Mouse (Mus musculus) embryonic facial prominence, embryonic 10.5 days (tissue): ENCODE data around the gene Opa1. TPM values are rescaled to one million over a fixed set of nuclear protein-coding genes. Genes with fewer than 3 reads are reported as not detected.

Experiments used
- DNase-seq: peaks from one replicate; pipeline ENCODE4 v3.0.0-alpha.2; 2017; ENCODE audit warnings: low spot score
- H3K27ac ChIP-seq: fragments of 300-500 bp; sonication (generic); replicated peaks from 2 replicates; pipeline ENCODE4 v1.5.1; 2016; ENCODE audit warnings: mild to moderate bottlenecking
- H3K27me3 ChIP-seq: fragments of 300-500 bp; sonication (generic); replicated peaks from 2 replicates; pipeline ENCODE4 v1.6.1; 2016; ENCODE audit warnings: low read depth, mild to moderate bottlenecking; ENCODE audit not compliant: poor library complexity, severe bottlenecking
- H3K36me3 ChIP-seq: fragments of 300-500 bp; sonication (generic); replicated peaks from 2 replicates; pipeline ENCODE4 v1.6.1; 2016; ENCODE audit warnings: mild to moderate bottlenecking, moderate library complexity
- H3K4me1 ChIP-seq: fragments of 300-500 bp; sonication (generic); 2 replicates; pipeline ENCODE4 v1.6.1; 2016
- H3K4me3 ChIP-seq: fragments of 300-500 bp; sonication (generic); 2 replicates; pipeline ENCODE4 v1.5.1; 2016; ENCODE audit warnings: mild to moderate bottlenecking, moderate library complexity
- H3K9me3 ChIP-seq: fragments of 300-500 bp; sonication (generic); 2 replicates; pipeline ENCODE4 v1.6.1; 2016; ENCODE audit warnings: mild to moderate bottlenecking
- WGBS: fragments of 180-500 bp; shearing (Covaris S2); methylation state at CpG from one replicate; pipeline ENCODE4 v1.1.7; 2016; 5-methylcytosine and 5-hydroxymethylcytosine counted together
- polyA plus RNA-seq: library from polyadenylated mRNA; unstranded; fragments of >200 nt; fragmentation: Nextera tagmentation; extraction: Ambion mirVana; gene quantifications from 2 replicates; pipeline ENCODE4 v1.2.1, GENCODE M21; 2016

The Opa1 gene
- polyA plus RNA-seq, 1 experiment from 2014 or later, result 44.0 TPM

- H3K27ac ChIP-seq, result peak overlapping the region; percentile 85
- WGBS, result 5% methylated on average over 12 of the region's 12 CpGs
- peaks cover 53% of the 10 kb centered on the region for H3K4me1 ChIP-seq
- H3K36me3 ChIP-seq, result no peaks in the 10 kb centered on the region
- peak overlapping the region; percentile 36 for H3K4me3 ChIP-seq
- no peaks in the 10 kb centered on the region for H3K9me3 ChIP-seq
- DNase-seq, result peak; percentile 82
- H3K27me3 ChIP-seq, result peaks cover 54% of the 10 kb centered on the region
Measured at GRCm38 (mm10) chr16:29683563-29683962, 104.4 kb downstream of the Opa1 start.

GRCm38 (mm10) chr16:29684111-29684510 lies 105.0 kb downstream of the Opa1 start:
- Histone ChIP-seq H3K4me1 (peaks cover 55% of the 10 kb centered on the region), H3K27ac (peak overlapping the region; percentile 85), H3K36me3 (no peaks in the 10 kb centered on the region), H3K9me3 (no peaks in the 10 kb centered on the region), H3K4me3 (no peak overlapping the region), H3K27me3 (peaks cover 55% of the 10 kb centered on the region)
- DNase-seq, result no peak
- 53% methylated on average over 2 of the region's 2 CpGs for WGBS

GRCm38 (mm10) chr16:29684641-29685040 lies 105.5 kb downstream of the Opa1 start:
- Histone ChIP-seq H3K36me3 (no peaks in the 10 kb centered on the region), H3K27me3 (peaks cover 53% of the 10 kb centered on the region), H3K27ac (peak overlapping the region; percentile 85), H3K4me1 (peaks cover 57% of the 10 kb centered on the region), H3K4me3 (no peak overlapping the region), H3K9me3 (no peaks in the 10 kb centered on the region)
- DNase-seq, result no peak
- WGBS, result 80% methylated on average over 2 of the region's 2 CpGs

- peaks cover 39% of the 10 kb centered on the region for H3K27me3 ChIP-seq
- 72% methylated on average over 6 of the region's 6 CpGs for WGBS
- H3K27ac ChIP-seq, result no peak overlapping the region
- no peak for DNase-seq
- peaks cover 46% of the 10 kb centered on the region for H3K4me1 ChIP-seq
- H3K4me3 ChIP-seq, result no peak overlapping the region
- no peaks in the 10 kb centered on the region for H3K9me3 ChIP-seq
- no peaks in the 10 kb centered on the region for H3K36me3 ChIP-seq
Measured at GRCm38 (mm10) chr16:29686141-29686540, 107.0 kb downstream of the Opa1 start.

GRCm38 (mm10) chr16:29687987-29688885 lies 109.1 kb downstream of the Opa1 start:
- no peaks in the 10 kb centered on the region for H3K9me3 ChIP-seq
- H3K4me3 ChIP-seq, result no peak overlapping the region
- WGBS, result 66% methylated on average over 17 of the region's 17 CpGs
- no peak for DNase-seq
- H3K36me3 ChIP-seq, result no peaks in the 10 kb centered on the region
- H3K27ac ChIP-seq, result no peak overlapping the region; the same call in 1 of the 2 replicates
- H3K4me1 ChIP-seq, result peaks cover 37% of the 10 kb centered on the region
- peaks cover 26% of the 10 kb centered on the region for H3K27me3 ChIP-seq

- no peak overlapping the region for H3K27ac ChIP-seq
- H3K4me1 ChIP-seq, result peaks cover 37% of the 10 kb centered on the region
- no peak overlapping the region for H3K4me3 ChIP-seq
- no peaks in the 10 kb centered on the region for H3K9me3 ChIP-seq
- H3K27me3 ChIP-seq, result peaks cover 34% of the 10 kb centered on the region
- no peak for DNase-seq
- WGBS, result 60% methylated on average over 11 of the region's 11 CpGs
- no peaks in the 10 kb centered on the region for H3K36me3 ChIP-seq
Measured at GRCm38 (mm10) chr16:29689187-29689819, 110.2 kb downstream of the Opa1 start.

GRCm38 (mm10) chr16:29693025-29693682 lies 114.0 kb downstream of the Opa1 start:
- no peaks in the 10 kb centered on the region for H3K36me3 ChIP-seq
- DNase-seq, result no peak
- 35% methylated on average over 5 of the region's 5 CpGs for WGBS
- no peak overlapping the region for H3K4me3 ChIP-seq
- no peak overlapping the region for H3K27ac ChIP-seq
- H3K27me3 ChIP-seq, result peaks cover 18% of the 10 kb centered on the region
- H3K9me3 ChIP-seq, result no peaks in the 10 kb centered on the region
- H3K4me1 ChIP-seq, result peaks cover 26% of the 10 kb centered on the region

GRCm38 (mm10) chr16:29693791-29694419 lies 114.8 kb downstream of the Opa1 start:
- WGBS, result 79% methylated on average over 6 of the region's 6 CpGs
- H3K4me1 ChIP-seq, result peaks cover 21% of the 10 kb centered on the region
- H3K4me3 ChIP-seq, result no peak overlapping the region
- H3K27ac ChIP-seq, result 0 out of 2 replicates have a peak overlapping the region, but pooled peaks have one; percentile 24
- DNase-seq, result no peak
- no peaks in the 10 kb centered on the region for H3K36me3 ChIP-seq
- H3K27me3 ChIP-seq, result peaks cover 13% of the 10 kb centered on the region
- peaks cover 4% of the 10 kb centered on the region; the same call in 1 of the 2 replicates for H3K9me3 ChIP-seq

- DNase-seq, result no peak
- no peaks in the 10 kb centered on the region for H3K36me3 ChIP-seq
- H3K4me1 ChIP-seq, result peaks cover 17% of the 10 kb centered on the region
- 83% methylated on average over 9 of the region's 9 CpGs for WGBS
- H3K27ac ChIP-seq, result no peak overlapping the region
- no peak overlapping the region for H3K4me3 ChIP-seq
- H3K9me3 ChIP-seq, result peaks cover 10% of the 10 kb centered on the region; the same call in 1 of the 2 replicates
- peaks cover 13% of the 10 kb centered on the region for H3K27me3 ChIP-seq
Measured at GRCm38 (mm10) chr16:29694420-29694959, 115.4 kb downstream of the Opa1 start.

Other genes with a start within 250 kb of the Opa1 start
- gene Atp13a5, start 200.6 kb upstream of the Opa1 start, polyA plus RNA-seq, result 0.04 TPM in 1 of 2 replicates, not detected in the other
- not detected in 2 replicates for gene Atp13a4, start 34.5 kb upstream of the Opa1 start, polyA plus RNA-seq